Mouse (Mus musculus) stomach, embryonic 16.5 days (tissue): ENCODE measurements around the gene Macrod2. TPM values are rescaled to one million over a fixed set of nuclear protein-coding genes. Genes with fewer than 3 reads are reported as not detected.

Experiments
- ATAC-seq: fragments of 200-750 bp; cut with Nextera tagmentation; 2 replicates; pipeline ENCODE4 v1.8.0; 2017; ENCODE audit warnings: moderate number of reproducible peaks, moderate TSS enrichment; ENCODE audit not compliant: insufficient read depth, low FRiP score
- H3K27ac ChIP-seq: fragments of 300-500 bp; sonication (generic); 2 replicates; pipeline ENCODE4 v1.5.1; 2014; ENCODE audit warnings: low read length
- H3K27me3 ChIP-seq: fragments of 300-500 bp; sonication (generic); 2 replicates; pipeline ENCODE4 v1.6.1; 2014; ENCODE audit warnings: low read length, control low read depth, mixed read lengths; ENCODE audit not compliant: control insufficient read depth, insufficient read depth
- H3K36me3 ChIP-seq: fragments of 300-500 bp; sonication (generic); 2 replicates; pipeline ENCODE4 v1.6.1; 2014; ENCODE audit warnings: low read length; ENCODE audit not compliant: control insufficient read depth, insufficient read depth
- H3K4me1 ChIP-seq: fragments of 300-500 bp; sonication (generic); 2 replicates; pipeline ENCODE4 v1.6.1; 2014; ENCODE audit warnings: low read length, control low read depth, mixed read lengths; ENCODE audit not compliant: control insufficient read depth, insufficient read depth
- H3K4me2 ChIP-seq: fragments of 300-500 bp; sonication (generic); 2 replicates; pipeline ENCODE4 v1.6.1; 2014; ENCODE audit warnings: low read depth, low read length, mixed read lengths
- H3K4me3 ChIP-seq: fragments of 300-500 bp; sonication (generic); replicated peaks from 2 replicates; pipeline ENCODE4 v1.5.1; 2014; ENCODE audit warnings: mild to moderate bottlenecking, low read length
- H3K9ac ChIP-seq: fragments of 300-500 bp; sonication (generic); 2 replicates; pipeline ENCODE4 v1.6.1; 2014; ENCODE audit warnings: low read length
- H3K9me3 ChIP-seq: fragments of 300-500 bp; sonication (generic); replicated peaks from 2 replicates; pipeline ENCODE4 v1.6.1; 2016; ENCODE audit warnings: low read length, control low read depth; ENCODE audit not compliant: control insufficient read depth
- WGBS: fragments of 180-500 bp; shearing (Covaris S2); extraction: QIAGEN DNeasy Blood & Tissue Kit; methylation state at CpG from one replicate; pipeline ENCODE4 v1.1.7; 2014; 5-methylcytosine and 5-hydroxymethylcytosine counted together
- polyA plus RNA-seq: library from polyadenylated mRNA; unstranded; fragments of >200 nt; fragmentation: Nextera tagmentation; extraction: Ambion mirVana; gene quantifications from 2 replicates; pipeline ENCODE4 v1.2.1, GENCODE M21; 2015

Macrod2 gene
- polyA plus RNA-seq, 1 experiment from 2014 or later = 45.4 TPM

DNA sequence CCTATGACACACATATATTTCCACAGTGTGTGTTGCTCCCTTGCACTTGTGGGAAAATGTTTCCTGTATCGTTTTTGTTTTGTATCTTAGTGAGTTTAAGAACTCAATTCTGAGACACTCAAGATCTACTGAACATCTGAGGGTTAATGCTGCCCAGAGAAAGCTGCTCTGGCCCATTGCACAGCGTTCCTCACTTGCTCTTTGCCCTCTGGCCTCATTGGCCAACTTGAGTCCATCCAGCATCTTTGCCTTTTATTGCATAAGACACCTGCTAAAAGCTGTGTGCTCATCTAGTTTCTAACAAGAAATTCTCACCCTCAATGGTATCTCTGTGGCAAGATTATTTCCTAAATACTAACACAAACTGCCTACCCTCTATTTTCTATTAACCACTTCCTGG is 1435.4 kb downstream of the Macrod2 start:
- no peak for ATAC-seq
- WGBS = 69% methylated on average over 2 of the region's 2 CpGs

DNA sequence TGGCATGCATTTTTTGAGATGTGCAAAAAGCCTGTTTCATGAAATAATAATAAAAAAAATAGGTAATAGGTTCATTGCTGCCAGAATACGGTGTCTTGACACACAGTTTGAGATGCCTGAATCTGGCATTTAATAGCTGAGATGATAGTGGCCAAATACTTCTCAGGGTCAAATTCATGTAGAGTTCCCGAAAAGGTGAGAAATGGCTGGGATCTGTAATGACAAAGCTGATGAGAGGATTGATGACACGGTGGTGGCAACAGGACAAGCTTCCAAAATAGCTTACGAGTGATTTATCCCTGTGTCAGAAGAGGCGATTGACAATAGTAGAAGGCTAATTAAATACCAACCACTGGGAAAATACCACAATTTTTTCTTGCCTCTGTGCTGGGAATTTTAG is 1436.4 kb downstream of the Macrod2 start:
- no peaks in the 10 kb centered on the region for H3K27me3 ChIP-seq
- H3K36me3 ChIP-seq = no peaks in the 10 kb centered on the region
- 88% methylated on average over 5 of the region's 5 CpGs for WGBS
- no peak overlapping the region for H3K4me3 ChIP-seq
- H3K9ac ChIP-seq = no peak overlapping the region
- no peak overlapping the region for H3K4me2 ChIP-seq
- no peak for ATAC-seq
- H3K9me3 ChIP-seq = no peaks in the 10 kb centered on the region
- no peaks in the 10 kb centered on the region for H3K4me1 ChIP-seq
- H3K27ac ChIP-seq = no peak overlapping the region

More for the DNA sequence above, 1435.4 kb downstream of the Macrod2 start:
- H3K9me3 ChIP-seq = no peaks in the 10 kb centered on the region
- H3K4me1 ChIP-seq = no peaks in the 10 kb centered on the region
- no peak overlapping the region for H3K9ac ChIP-seq
- H3K4me2 ChIP-seq = no peak overlapping the region
- H3K36me3 ChIP-seq = no peaks in the 10 kb centered on the region
- H3K27ac ChIP-seq = no peak overlapping the region
- no peak overlapping the region for H3K4me3 ChIP-seq
- no peaks in the 10 kb centered on the region for H3K27me3 ChIP-seq

DNA sequence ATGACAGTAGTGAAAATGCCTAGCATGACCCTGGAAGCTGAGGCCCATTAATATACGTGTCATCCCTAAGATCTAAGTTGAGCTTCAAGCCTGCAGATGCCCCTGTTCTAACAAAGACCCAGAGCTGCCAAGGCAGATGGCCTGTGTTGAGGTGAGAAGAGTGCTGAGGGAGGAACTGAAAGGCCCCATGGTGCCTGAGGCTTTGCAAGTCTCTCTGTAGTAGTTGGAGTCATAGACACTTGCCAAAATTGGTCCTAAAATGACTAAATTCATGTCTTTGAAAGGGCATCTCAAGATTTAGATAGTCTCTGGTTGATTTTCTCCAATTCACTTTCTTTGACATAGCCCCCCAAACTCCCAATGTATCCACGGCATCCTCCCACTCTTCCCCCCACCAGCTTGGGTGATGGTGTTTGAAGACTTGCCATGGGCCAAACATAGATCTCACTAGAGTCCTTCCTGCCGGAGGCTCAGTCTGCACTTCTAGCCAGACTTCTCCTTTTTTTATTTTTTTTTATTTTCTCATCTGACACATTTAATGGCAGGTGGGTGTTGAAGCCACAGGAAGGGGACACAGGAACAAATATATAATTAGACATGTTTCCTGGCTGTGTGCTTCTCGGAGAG is 1439.2 kb downstream of the Macrod2 start:
- Histone ChIP-seq H3K9ac (no peak overlapping the region), H3K27ac (no peak overlapping the region), H3K4me3 (no peak overlapping the region), H3K9me3 (no peaks in the 10 kb centered on the region), H3K27me3 (no peaks in the 10 kb centered on the region), H3K36me3 (no peaks in the 10 kb centered on the region), H3K4me1 (no peaks in the 10 kb centered on the region), H3K4me2 (no peak overlapping the region)
- WGBS = 86% methylated on average over 4 of the region's 4 CpGs
- ATAC-seq = no peak

DNA sequence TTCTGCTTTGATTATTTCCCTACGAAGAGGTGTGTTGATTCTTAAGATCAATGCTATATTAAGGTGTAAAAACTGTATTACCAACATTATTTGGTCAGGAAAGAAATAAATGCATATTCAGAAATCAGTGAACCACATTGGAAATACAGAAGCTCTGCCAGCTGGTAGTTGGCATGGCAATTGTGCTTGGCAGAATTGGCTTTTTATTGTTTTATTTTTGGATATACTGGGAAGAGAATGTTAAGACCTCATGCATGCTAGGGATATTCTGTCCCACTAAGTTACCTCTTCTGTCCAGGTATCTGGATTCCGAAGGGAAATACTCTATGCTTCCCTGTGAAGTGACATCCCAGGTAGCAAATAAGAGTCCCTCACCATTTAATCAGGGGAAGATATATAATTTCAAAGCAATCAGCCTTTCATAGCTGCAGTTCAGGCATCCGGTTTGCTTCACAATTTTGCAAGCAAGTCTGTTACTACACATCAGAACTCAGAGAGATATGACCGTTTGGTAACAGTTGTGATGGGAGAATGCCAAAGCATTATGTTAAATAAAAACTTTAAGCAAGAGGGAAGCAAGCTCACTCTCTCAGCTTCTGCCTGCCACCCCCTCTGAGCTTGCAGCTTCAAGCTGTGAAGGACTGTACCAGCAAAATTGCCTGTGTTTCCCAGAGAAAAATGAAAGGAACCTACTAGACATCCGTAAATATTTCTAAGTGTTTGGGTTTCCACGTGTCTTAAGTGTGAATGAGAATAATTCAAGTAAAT is 1449.5 kb downstream of the Macrod2 start:
- H3K4me1 ChIP-seq = no peaks in the 10 kb centered on the region
- no peaks in the 10 kb centered on the region for H3K9me3 ChIP-seq
- H3K36me3 ChIP-seq = no peaks in the 10 kb centered on the region
- no peak overlapping the region for H3K4me3 ChIP-seq
- H3K4me2 ChIP-seq = no peak overlapping the region
- no peak overlapping the region for H3K27ac ChIP-seq
- no peak for ATAC-seq
- H3K9ac ChIP-seq = no peak overlapping the region
- no peaks in the 10 kb centered on the region for H3K27me3 ChIP-seq
- 71% methylated on average over 6 of the region's 6 CpGs for WGBS

DNA sequence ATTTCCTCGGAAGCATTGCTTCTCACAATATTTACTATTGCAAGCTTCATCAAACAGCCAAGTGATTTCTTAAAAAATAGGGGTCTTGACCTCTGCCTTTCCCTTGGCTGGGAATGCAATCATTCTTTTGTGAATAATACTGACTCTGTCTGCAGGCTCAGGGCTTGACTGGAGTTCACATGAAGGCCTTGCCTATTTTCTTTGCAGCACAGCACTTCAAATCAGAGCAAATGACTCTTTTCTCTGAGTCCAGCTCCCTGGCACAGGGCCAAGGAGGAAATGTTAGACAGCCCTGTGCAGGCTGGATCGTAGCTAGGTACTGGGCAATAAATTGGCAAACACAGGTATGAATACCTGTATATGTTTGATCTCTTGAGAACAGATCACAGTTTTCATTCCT is 1464.1 kb downstream of the Macrod2 start:
- WGBS = 16% methylated on average over 2 of the region's 2 CpGs
- H3K27ac ChIP-seq = no peak overlapping the region

DNA sequence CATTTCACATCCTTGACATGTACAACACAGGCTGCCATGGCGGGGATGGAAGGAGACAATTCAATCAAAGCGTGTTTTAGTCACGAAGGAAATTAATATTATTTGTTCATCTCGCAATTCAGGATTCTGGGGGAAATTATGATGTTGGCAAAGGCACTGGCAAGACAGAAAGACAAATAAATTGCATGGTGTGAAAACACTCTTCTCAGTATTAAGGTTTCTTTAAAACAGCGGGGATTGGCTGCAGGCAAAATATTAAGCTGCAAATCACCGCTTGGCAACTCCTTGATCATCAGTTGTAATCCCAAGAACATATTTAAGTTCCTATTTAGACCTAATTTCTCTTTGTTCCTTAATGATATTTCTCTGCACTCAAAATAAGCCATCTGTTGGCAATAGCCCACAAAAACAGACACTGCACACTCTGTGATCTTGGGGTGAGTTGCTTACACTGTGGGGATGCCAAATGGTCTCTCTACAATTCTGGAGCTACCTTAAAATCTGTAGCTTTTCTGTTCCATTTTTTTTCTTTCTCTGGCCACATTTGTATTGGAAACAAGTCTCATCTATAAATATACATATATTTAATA is 1466.7 kb downstream of the Macrod2 start:
- H3K4me3 ChIP-seq = no peak overlapping the region
- ATAC-seq = no peak
- H3K4me1 ChIP-seq = no peaks in the 10 kb centered on the region
- no peak overlapping the region for H3K27ac ChIP-seq
- 91% methylated on average over 6 of the region's 6 CpGs for WGBS
- no peak overlapping the region for H3K9ac ChIP-seq
- H3K4me2 ChIP-seq = no peak overlapping the region
- no peaks in the 10 kb centered on the region for H3K9me3 ChIP-seq
- H3K36me3 ChIP-seq = no peaks in the 10 kb centered on the region
- no peaks in the 10 kb centered on the region for H3K27me3 ChIP-seq

More for the DNA sequence above, 1464.1 kb downstream of the Macrod2 start:
- H3K4me2 ChIP-seq = no peak overlapping the region
- H3K9ac ChIP-seq = no peak overlapping the region
- no peaks in the 10 kb centered on the region for H3K36me3 ChIP-seq
- H3K4me1 ChIP-seq = no peaks in the 10 kb centered on the region
- H3K4me3 ChIP-seq = no peak overlapping the region
- no peaks in the 10 kb centered on the region for H3K9me3 ChIP-seq
- no peaks in the 10 kb centered on the region for H3K27me3 ChIP-seq
- peak; percentile 64 for ATAC-seq

DNA sequence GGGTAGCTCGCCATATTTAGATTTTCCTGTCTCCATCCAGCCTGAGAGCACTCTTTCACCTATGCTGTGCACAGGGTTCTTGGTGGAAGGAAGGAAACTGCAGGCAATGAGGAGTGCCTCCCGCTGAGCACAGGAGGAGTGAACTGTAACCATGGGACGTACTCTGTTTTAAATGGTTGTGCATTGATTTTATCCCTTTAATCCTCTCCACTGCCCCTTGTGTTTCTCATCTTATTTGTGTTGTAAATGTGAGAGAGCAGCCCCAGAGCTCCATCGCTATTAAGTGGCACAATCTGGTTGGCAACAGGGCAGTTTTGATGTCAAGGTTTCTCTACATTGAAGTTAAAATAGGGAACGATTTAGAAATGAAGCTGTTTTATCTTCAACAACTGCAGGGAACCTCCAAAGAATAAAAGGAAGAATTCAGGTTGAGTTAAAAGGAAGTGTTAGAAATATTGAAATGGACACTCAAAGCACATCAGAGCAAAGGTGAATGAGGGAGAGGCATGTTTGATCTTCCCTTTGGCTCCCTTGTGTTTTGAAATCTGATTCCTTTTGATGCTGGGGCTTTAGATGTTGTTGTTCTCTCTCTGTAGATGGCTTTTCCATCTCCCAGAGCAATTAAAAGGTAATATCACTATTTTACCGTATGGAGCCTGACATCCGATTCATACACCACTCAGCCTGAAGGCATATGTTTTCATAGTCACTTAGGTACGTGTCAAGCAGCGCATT is 1467.6 kb downstream of the Macrod2 start:
- WGBS = 74% methylated on average over 9 of the region's 9 CpGs
- Histone ChIP-seq H3K9me3 (no peaks in the 10 kb centered on the region), H3K27ac (no peak overlapping the region), H3K4me2 (no peak overlapping the region), H3K36me3 (no peaks in the 10 kb centered on the region), H3K27me3 (no peaks in the 10 kb centered on the region), H3K9ac (no peak overlapping the region), H3K4me3 (no peak overlapping the region), H3K4me1 (no peaks in the 10 kb centered on the region)
- ATAC-seq = no peak

DNA sequence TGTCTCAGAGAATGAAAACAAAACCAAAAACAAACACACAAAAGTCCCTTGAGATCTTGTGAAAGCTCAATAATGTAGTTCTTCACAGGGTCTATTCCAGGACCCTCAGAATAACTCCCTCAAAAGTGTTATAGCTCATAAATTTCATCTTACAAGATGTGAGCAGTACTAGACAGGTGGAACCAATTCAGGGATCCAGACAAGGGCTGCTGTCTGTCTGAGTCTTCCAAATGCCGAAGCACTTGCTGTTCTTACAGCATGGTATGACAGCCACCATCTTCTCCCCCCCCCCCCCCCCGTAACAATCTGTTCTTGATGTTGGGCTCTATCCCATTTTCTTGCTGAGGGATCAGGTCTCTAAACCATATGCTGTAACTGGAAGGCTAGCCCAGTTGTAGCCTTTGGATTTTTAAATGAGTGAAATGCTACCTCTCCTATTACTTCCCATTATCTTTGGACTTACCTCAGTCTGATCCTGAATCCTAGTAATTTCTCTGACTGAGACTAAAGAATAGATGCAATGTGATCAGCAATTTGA is 1468.6 kb downstream of the Macrod2 start:
- ATAC-seq = no peak
- WGBS = 70% methylated on average over 2 of the region's 2 CpGs
- Histone ChIP-seq H3K27me3 (no peaks in the 10 kb centered on the region), H3K4me1 (no peaks in the 10 kb centered on the region), H3K4me3 (no peak overlapping the region), H3K9me3 (no peaks in the 10 kb centered on the region), H3K9ac (no peak overlapping the region), H3K27ac (no peak overlapping the region), H3K36me3 (no peaks in the 10 kb centered on the region), H3K4me2 (no peak overlapping the region)
